Mouse (Mus musculus): ENCODE results near the gene Vangl2. TPM values are rescaled to one million over a fixed set of nuclear protein-coding genes. Genes with fewer than 3 reads are reported as not detected.
"Not testable (repeated sequence)": the region's sequence is repeated elsewhere in the genome, so short reads cannot be mapped to it uniquely, and the experiment has no call there.

The Vangl2 gene
- polyA plus RNA-seq, 1 experiment from 2014 or later, result 49.1 TPM

DNA sequence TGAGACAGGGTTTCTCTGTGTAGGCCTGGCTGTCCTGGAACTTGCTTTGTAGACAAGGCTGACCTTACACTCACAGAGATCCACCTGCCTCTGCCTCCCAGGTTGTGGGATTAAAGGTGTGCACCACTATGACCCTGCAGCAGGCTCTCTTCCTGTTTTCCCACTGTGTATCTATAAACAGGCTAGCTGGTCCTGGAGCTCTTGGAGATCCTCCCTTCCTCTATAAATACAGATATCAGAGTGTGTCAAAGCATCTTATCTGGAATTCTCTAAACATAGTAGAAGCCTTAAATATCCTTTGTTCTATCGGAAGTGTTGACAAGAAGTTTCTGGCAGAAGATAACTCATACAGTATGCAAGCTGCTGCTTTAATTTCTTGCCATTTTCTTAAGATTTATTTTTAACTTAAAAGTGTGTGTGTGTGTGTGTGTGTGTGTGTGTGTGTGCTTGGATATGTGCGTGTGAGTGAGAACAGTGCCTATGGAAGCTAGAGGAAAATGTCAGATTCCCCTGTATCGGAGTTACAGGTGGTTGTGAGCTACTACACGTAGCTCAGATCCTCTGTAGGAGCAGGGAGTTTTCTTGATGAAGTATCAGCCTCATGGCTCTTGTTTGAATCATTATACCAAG is 35.2 kb downstream of the Vangl2 start:
- no peaks in the 10 kb centered on the region for H3K27me3 ChIP-seq (ENCODE audit: low read depth, poor library complexity, severe bottlenecking)
- peaks cover 4% of the 10 kb centered on the region; the same call in 1 of the 2 replicates for H3K9me3 ChIP-seq (replicated peaks)
- H3K4me3 ChIP-seq, result no peak overlapping the region
- DNase-seq (ENCODE audit: low spot score), result no peak
- no peaks in the 10 kb centered on the region for H3K36me3 ChIP-seq
- 85% methylated on average over 4 of the region's 4 CpGs for WGBS
- no peaks in the 10 kb centered on the region for H3K4me1 ChIP-seq
- no peak overlapping the region for H3K27ac ChIP-seq (replicated peaks)

DNA sequence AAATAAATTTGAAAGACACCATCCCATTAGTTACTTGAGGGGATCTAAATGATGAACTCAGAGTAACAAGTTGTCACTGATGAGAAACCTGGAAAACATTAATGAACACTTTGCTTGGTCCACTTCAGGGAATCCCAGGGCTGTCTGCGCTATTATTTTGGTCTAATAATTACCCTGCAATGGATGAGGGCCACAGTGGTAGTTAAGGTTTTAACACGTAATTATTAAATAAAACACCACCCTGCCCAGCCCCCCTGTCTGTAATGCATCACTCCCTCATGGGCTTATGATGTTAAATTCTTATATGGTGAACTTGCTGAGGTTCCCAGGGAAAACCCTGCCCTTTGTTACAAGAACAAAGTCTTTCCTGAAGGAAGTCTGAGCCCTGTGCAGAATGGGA is 36.4 kb downstream of the Vangl2 start:
- Histone ChIP-seq H3K27me3 (ENCODE audit: low read depth, poor library complexity, severe bottlenecking) (no peaks in the 10 kb centered on the region), H3K4me1 (no peaks in the 10 kb centered on the region), H3K36me3 (no peaks in the 10 kb centered on the region), H3K9me3 (replicated peaks) (peaks cover 4% of the 10 kb centered on the region; the same call in 1 of the 2 replicates), H3K27ac (replicated peaks) (no peak overlapping the region), H3K4me3 (no peak overlapping the region)
- no peak for DNase-seq (ENCODE audit: low spot score)
- 88% methylated on average over 2 of the region's 2 CpGs for WGBS

DNA sequence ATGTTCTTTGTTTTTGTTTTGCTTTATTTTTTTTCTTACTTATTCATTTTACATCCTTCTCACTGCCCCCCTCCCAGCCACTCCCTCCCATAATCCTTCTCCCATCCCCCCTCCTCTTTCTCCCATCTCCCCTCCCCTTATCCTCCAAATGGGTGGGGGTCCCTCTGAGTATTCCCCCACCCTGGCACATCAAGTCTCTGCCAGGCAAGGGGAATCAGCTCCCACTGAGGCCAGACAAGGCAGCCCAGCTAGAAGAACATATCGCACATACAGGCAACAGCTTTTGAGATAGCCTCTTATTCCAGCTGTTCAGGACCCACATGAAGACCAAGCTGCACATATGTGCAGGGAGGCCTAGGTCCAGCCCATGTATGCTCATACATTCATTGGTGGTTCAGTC is 44.1 kb downstream of the Vangl2 start:
- no peaks in the 10 kb centered on the region for H3K27me3 ChIP-seq (ENCODE audit: low read depth, poor library complexity, severe bottlenecking)
- H3K27ac ChIP-seq (replicated peaks), result no peak overlapping the region
- no peak for DNase-seq (ENCODE audit: low spot score)
- H3K9me3 ChIP-seq (replicated peaks), result peaks cover 4% of the 10 kb centered on the region; the same call in 1 of the 2 replicates
- WGBS, result 97% methylated on average over 1 of the region's 1 CpGs
- H3K4me3 ChIP-seq, result no peak overlapping the region
- no peaks in the 10 kb centered on the region for H3K36me3 ChIP-seq
- H3K4me1 ChIP-seq, result peaks cover 13% of the 10 kb centered on the region

DNA sequence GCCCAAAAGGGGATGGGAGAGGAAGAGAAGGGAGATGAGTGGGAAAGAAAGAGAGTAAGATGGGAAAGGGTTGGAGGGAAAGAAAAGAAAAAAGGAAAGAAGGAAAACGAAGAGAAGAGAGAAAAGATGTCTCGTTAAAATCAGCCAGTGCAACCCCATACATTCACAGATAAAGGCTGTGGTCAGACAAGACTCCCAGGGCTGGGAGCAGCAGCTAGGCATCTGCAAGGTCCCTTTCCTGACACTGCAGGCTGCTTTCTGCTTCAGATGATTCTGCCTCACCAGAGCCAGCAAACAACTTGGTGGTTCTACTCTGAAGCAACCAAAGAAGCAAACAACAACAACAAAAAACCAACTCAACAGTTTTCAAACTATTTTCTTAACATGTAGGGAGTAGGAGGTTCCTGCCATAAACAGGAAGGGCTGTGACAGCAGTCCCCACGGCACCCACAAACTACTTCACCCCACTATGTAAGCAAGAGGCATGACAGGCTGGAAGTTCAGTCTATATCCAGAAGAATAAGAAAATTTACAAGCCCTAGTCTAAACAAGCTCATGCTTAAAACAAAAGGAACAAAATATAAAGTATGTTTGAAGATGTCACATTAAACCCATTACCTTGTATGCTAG is 44.8 kb downstream of the Vangl2 start:
- WGBS, result 82% methylated on average over 3 of the region's 3 CpGs
- no peak for DNase-seq (ENCODE audit: low spot score)
- no peaks in the 10 kb centered on the region for H3K36me3 ChIP-seq
- H3K27me3 ChIP-seq (ENCODE audit: low read depth, poor library complexity, severe bottlenecking), result no peaks in the 10 kb centered on the region
- no peak overlapping the region for H3K4me3 ChIP-seq
- peaks cover 4% of the 10 kb centered on the region; the same call in 1 of the 2 replicates for H3K9me3 ChIP-seq (replicated peaks)
- peaks cover 13% of the 10 kb centered on the region for H3K4me1 ChIP-seq
- no peak overlapping the region for H3K27ac ChIP-seq (replicated peaks)

DNA sequence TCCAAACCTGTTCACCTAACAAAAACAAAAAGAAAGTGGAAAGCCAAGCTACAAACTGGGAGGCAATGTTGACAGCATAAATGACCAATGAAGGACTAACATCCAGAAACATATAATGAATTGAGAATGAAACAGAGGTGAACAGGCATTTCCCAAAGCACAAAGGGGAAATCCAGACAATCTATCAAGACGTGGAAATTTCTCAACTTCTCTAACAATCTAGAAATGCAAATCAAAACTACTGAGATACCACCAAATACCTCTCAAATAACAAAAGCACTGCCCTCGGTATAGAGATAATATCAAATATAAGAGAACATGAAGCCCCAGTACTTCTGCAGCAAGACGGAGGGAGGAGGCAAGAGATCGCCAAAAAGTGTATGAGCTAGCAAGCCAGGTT is 45.5 kb downstream of the Vangl2 start:
- no peak for DNase-seq (ENCODE audit: low spot score)
- Histone ChIP-seq H3K27me3 (ENCODE audit: low read depth, poor library complexity, severe bottlenecking) (no peaks in the 10 kb centered on the region), H3K9me3 (replicated peaks) (no peaks in the 10 kb centered on the region), H3K27ac (replicated peaks) (no peak overlapping the region), H3K36me3 (no peaks in the 10 kb centered on the region), H3K4me1 (peaks cover 13% of the 10 kb centered on the region), H3K4me3 (no peak overlapping the region)
- 86% methylated on average over 4 of the region's 4 CpGs for WGBS

DNA sequence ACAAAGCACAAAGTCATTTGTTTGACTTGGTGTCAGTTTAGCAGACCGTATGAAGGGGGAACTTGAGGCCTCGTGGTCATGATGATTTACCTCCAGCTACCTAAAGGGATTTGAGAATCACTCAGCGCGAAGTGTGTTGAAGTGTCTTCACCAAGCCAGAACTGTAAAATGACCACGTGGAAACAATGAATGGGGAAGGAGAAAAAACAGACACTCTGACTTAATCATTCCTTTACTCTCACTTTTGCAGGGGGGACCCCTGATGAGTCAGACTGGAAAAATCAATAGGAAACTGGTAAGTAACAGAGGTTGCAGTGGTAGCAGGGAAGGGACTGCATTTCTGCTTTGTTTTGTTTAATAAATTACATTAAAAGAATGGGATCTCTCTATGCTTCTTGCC is 46.1 kb downstream of the Vangl2 start:
- H3K36me3 ChIP-seq, result no peaks in the 10 kb centered on the region
- H3K9me3 ChIP-seq (replicated peaks), result no peaks in the 10 kb centered on the region
- no peak overlapping the region for H3K4me3 ChIP-seq
- H3K4me1 ChIP-seq, result peaks cover 13% of the 10 kb centered on the region
- 77% methylated on average over 5 of the region's 5 CpGs for WGBS
- no peak overlapping the region for H3K27ac ChIP-seq (replicated peaks)
- DNase-seq (ENCODE audit: low spot score), result no peak
- no peaks in the 10 kb centered on the region for H3K27me3 ChIP-seq (ENCODE audit: low read depth, poor library complexity, severe bottlenecking)

DNA sequence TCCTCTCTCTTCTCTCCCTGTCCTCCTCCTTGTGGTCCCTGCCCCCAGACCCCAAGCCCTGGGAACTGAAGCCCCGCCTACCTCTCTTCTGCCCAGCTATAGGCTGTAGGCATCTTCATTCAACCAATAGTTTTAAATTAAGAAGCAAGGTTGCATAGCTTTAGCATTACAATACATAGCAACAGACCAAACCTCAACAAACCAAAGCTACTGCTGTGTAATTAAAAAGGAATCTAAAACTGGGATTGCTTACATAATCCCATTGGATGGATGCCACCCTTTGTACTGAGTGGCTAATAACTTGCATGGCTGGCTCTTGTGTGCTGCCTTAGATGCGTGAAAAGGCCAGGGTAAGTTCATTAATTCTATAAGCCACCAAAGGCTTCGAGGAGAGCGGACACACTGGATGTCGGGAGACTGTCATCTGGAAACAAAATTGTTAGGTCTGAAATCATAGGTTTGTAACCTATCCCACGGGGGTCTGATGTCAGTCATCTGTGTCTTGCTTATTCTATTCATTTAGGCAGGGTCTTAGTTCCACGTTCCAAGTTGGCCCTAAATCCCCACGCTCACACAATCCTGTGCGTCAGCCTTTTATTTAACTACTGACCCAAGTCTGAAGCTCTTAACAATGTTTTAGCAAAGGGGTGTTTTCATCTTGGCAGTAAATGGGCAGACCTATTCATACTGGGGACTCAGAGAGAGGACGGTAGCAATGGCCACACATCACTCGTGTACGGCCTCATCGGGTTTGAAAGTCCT is 48.1 kb downstream of the Vangl2 start:
- Histone ChIP-seq H3K4me3 (no peak overlapping the region), H3K36me3 (no peaks in the 10 kb centered on the region), H3K4me1 (peaks cover 13% of the 10 kb centered on the region), H3K27ac (replicated peaks) (no peak overlapping the region), H3K9me3 (replicated peaks) (no peaks in the 10 kb centered on the region), H3K27me3 (ENCODE audit: low read depth, poor library complexity, severe bottlenecking) (no peaks in the 10 kb centered on the region)
- WGBS, result 69% methylated on average over 13 of the region's 13 CpGs
- DNase-seq (ENCODE audit: low spot score), result no peak

DNA sequence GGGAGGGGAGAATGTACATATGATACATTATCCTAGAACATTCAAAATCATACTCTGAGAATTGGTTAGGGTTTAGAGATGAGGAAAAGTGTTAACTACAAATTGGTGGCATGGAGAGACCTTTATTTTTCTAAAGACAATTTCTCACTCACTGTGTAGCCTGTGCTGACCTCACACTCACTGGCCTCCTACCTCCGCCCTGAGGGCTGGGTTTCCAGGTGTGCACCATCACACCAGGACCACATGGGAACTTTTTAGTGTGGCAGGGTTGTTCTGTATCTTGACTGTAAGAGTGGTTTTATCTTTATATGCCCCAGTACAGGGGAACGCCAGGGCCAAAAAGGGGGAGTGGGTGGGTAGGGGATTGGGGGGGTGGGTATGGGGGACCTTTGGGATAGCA is 50.4 kb downstream of the Vangl2 start:
- H3K27me3 ChIP-seq (ENCODE audit: low read depth, poor library complexity, severe bottlenecking), result no peaks in the 10 kb centered on the region
- H3K4me3 ChIP-seq, result no peak overlapping the region
- H3K4me1 ChIP-seq, result peaks cover 13% of the 10 kb centered on the region
- H3K9me3 ChIP-seq (replicated peaks), result no peaks in the 10 kb centered on the region
- H3K27ac ChIP-seq (replicated peaks), result no peak overlapping the region
- 87% methylated on average over 2 of the region's 2 CpGs for WGBS
- no peak for DNase-seq (ENCODE audit: low spot score)
- H3K36me3 ChIP-seq, result no peaks in the 10 kb centered on the region

DNA sequence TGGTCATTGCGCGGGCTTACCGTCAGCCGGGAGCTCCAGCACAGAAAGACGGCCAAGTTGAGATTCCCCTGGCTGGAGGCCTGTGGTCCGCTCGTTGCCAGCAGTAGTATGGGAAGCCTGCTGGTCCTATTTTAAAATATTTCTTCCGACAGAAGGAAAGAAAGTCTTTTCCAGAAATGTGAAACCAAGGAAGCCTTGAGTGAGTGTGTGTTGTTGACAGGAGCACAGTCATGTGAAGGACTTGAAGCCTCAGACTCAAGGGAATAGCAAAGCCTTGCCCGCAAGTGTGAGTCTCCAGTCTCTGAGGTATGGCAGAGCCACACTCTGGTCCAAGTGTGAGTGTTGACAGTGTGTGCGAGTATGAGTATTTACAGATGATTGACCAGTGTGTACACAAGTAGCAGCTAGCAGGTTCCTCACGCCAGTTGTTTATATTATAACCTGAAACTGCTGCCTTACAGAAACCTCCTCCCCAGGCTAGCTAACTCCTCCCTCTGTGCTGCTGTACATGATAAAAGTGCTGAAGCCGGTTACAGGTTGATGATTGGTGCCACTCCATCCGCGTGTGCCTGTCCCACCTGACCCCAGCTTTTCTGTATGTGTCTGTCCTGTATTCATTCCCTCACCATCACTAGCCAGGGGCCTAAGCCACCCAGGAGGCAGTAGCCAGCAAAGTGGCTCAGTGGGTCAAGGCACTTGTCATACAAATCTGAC is 51.3 kb downstream of the Vangl2 start:
- Histone ChIP-seq H3K4me1 (peaks cover 13% of the 10 kb centered on the region), H3K27me3 (ENCODE audit: low read depth, poor library complexity, severe bottlenecking) (no peaks in the 10 kb centered on the region), H3K4me3 (no peak overlapping the region), H3K9me3 (replicated peaks) (no peaks in the 10 kb centered on the region), H3K36me3 (no peaks in the 10 kb centered on the region), H3K27ac (replicated peaks) (no peak overlapping the region)
- no peak for DNase-seq (ENCODE audit: low spot score)
- WGBS, result 91% methylated on average over 14 of the region's 14 CpGs

DNA sequence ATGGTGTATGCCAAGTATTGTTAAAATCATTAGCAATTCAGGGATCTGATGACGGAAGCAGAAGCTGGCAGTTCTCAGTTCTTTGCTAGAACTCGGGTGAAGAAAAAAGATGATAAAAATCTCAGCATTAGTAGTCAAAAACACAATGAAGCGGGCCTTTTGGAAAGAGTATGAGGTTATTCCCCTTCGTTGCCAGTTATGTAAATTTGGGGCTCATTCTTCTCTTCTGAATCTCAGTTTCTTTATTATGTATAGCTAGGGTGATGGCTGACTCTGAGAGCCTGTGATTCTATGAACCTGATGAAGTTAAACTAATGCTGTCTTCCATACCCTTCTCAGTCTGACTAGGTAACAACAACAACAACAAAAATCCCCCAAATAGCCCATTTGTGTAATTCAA is 52.4 kb downstream of the Vangl2 start:
- 87% methylated on average over 4 of the region's 4 CpGs for WGBS
- no peaks in the 10 kb centered on the region for H3K36me3 ChIP-seq
- H3K4me1 ChIP-seq, result peaks cover 18% of the 10 kb centered on the region
- H3K9me3 ChIP-seq (replicated peaks), result no peaks in the 10 kb centered on the region
- DNase-seq (ENCODE audit: low spot score), result no peak
- no peak overlapping the region for H3K27ac ChIP-seq (replicated peaks)
- no peaks in the 10 kb centered on the region for H3K27me3 ChIP-seq (ENCODE audit: low read depth, poor library complexity, severe bottlenecking)
- H3K4me3 ChIP-seq, result no peak overlapping the region

DNA sequence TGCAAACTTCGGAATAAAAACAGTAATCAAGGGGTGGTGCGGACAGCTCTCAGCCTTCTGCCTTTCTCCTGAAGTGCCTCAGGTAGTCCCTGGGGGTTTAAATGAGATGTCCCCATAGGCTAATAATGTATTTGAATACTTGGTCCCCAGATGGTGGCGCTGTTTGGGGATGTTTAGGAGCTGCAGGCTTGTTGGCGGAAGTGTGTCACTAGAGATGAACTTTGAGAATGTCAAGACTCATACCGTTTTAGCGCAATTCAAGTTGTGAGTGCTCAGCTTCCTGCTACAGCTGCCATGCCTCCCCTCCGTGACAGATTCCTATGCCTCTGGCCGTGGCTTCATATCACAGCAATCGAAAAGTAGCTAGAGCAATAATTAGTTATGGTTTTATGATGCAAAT is 52.9 kb downstream of the Vangl2 start:
- no peaks in the 10 kb centered on the region for H3K9me3 ChIP-seq (replicated peaks)
- 93% methylated on average over 9 of the region's 9 CpGs for WGBS
- H3K4me3 ChIP-seq, result no peak overlapping the region
- no peaks in the 10 kb centered on the region for H3K27me3 ChIP-seq (ENCODE audit: low read depth, poor library complexity, severe bottlenecking)
- H3K27ac ChIP-seq (replicated peaks), result no peak overlapping the region
- H3K36me3 ChIP-seq, result no peaks in the 10 kb centered on the region
- peaks cover 22% of the 10 kb centered on the region for H3K4me1 ChIP-seq
- no peak for DNase-seq (ENCODE audit: low spot score)

DNA sequence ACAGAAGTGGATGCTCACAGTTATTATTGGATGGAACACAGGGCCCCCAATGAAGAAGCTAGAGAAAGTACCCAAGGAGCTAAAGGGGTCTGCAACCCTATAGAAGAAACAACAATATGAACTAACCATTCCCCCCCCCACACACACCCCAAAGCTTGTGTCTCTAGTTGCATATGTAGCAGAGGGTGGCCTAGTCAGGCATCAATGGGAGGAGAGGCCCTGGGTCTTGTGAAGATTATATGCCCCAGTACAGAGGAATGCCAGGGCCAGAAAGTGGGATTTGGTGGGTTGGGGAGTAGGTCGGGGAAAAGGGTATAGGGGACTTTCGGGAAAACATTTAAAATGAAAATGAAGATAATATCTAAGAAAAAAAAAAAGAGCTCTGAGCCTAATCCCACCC is 53.9 kb downstream of the Vangl2 start:
- H3K4me3 ChIP-seq; H3K27me3 ChIP-seq (ENCODE audit: low read depth, poor library complexity, severe bottlenecking); H3K9me3 ChIP-seq (replicated peaks); DNase-seq (ENCODE audit: low spot score); H3K27ac ChIP-seq (replicated peaks); H3K36me3 ChIP-seq: not testable (repeated sequence)
- 92% methylated on average over 2 of the region's 2 CpGs for WGBS
- H3K4me1 ChIP-seq, result peaks cover 15% of the 10 kb centered on the region
